Mouse (Mus musculus): ENCODE measurements around the gene Mau2. TPM values are rescaled to one million over a fixed set of nuclear protein-coding genes. Genes with fewer than 3 reads are reported as not detected.
A peak's percentile ranks its signal among the peaks of the same experiment; 100 is the strongest.
"Not testable (repeated sequence)": the region's sequence is repeated elsewhere in the genome, so short reads cannot be mapped to it uniquely, and the experiment has no call there.

Mau2 gene
- polyA plus RNA-seq, 1 experiment from 2014 or later: 58.6 TPM

- WGBS: 89% methylated on average over 2 of the region's 2 CpGs
- H3K36me3 ChIP-seq (replicated peaks): peaks cover 56% of the 10 kb centered on the region
Measured at GRCm38 (mm10) chr8:70071836-70072440, 29.4 kb upstream of the Mau2 start.

GRCm38 (mm10) chr8:70057721-70058120, 15.2 kb upstream of the Mau2 start:
- Histone ChIP-seq H3K36me3 (replicated peaks) (peaks cover 99% of the 10 kb centered on the region), H3K4me3 (no peak overlapping the region), H3K27ac (no peak overlapping the region), H3K4me1 (no peaks in the 10 kb centered on the region), H3K27me3 (ENCODE audit: poor library complexity, severe bottlenecking) (no peaks in the 10 kb centered on the region), H3K9me3 (no peaks in the 10 kb centered on the region)
- no peak for DNase-seq (ENCODE audit: extremely low spot score, low spot score)
- WGBS: 71% methylated on average over 1 of the region's 1 CpGs

More at GRCm38 (mm10) chr8:70071836-70072440, 29.4 kb upstream of the Mau2 start:
- DNase-seq (ENCODE audit: extremely low spot score, low spot score): no peak
- H3K4me1 ChIP-seq: peaks cover 9% of the 10 kb centered on the region
- H3K9me3 ChIP-seq: no peaks in the 10 kb centered on the region
- H3K27ac ChIP-seq: no peak overlapping the region
- peaks cover 13% of the 10 kb centered on the region; the same call in 1 of the 2 replicates for H3K27me3 ChIP-seq (ENCODE audit: poor library complexity, severe bottlenecking)
- H3K4me3 ChIP-seq: peak overlapping the region; percentile 36; the same call in 1 of the 2 replicates

GRCm38 (mm10) chr8:70050434-70050833, 7.9 kb upstream of the Mau2 start:
- H3K36me3 ChIP-seq (replicated peaks): peaks cover 74% of the 10 kb centered on the region

GRCm38 (mm10) chr8:70049662-70050061, 7.1 kb upstream of the Mau2 start:
- Histone ChIP-seq H3K27ac (no peak overlapping the region), H3K4me1 (no peaks in the 10 kb centered on the region), H3K36me3 (replicated peaks) (peaks cover 66% of the 10 kb centered on the region), H3K4me3 (no peak overlapping the region), H3K27me3 (ENCODE audit: poor library complexity, severe bottlenecking) (no peaks in the 10 kb centered on the region), H3K9me3 (no peaks in the 10 kb centered on the region)
- DNase-seq (ENCODE audit: extremely low spot score, low spot score): no peak

More at GRCm38 (mm10) chr8:70050434-70050833, 7.9 kb upstream of the Mau2 start:
- not testable (repeated sequence) for H3K27ac ChIP-seq; H3K4me1 ChIP-seq; DNase-seq (ENCODE audit: extremely low spot score, low spot score); H3K27me3 ChIP-seq (ENCODE audit: poor library complexity, severe bottlenecking); H3K4me3 ChIP-seq; H3K9me3 ChIP-seq
- WGBS: 91% methylated on average over 5 of the region's 5 CpGs

GRCm38 (mm10) chr8:70043996-70044395, 1.5 kb upstream of the Mau2 start:
- DNase-seq (ENCODE audit: extremely low spot score, low spot score): no peak
- H3K27me3 ChIP-seq (ENCODE audit: poor library complexity, severe bottlenecking): no peaks in the 10 kb centered on the region
- peaks cover 19% of the 10 kb centered on the region for H3K36me3 ChIP-seq (replicated peaks)
- peaks cover 37% of the 10 kb centered on the region for H3K4me1 ChIP-seq
- peak overlapping the region; percentile 100 for H3K4me3 ChIP-seq
- no peak overlapping the region for H3K27ac ChIP-seq
- H3K9me3 ChIP-seq: no peaks in the 10 kb centered on the region
- 86% methylated on average over 5 of the region's 5 CpGs for WGBS

- peak overlapping the region; percentile 94 for H3K27ac ChIP-seq
- peaks cover 24% of the 10 kb centered on the region for H3K36me3 ChIP-seq (replicated peaks)
- 2% methylated on average over 47 of the region's 47 CpGs for WGBS
- DNase-seq (ENCODE audit: extremely low spot score, low spot score): no peak
- H3K27me3 ChIP-seq (ENCODE audit: poor library complexity, severe bottlenecking): no peaks in the 10 kb centered on the region
- peaks cover 37% of the 10 kb centered on the region for H3K4me1 ChIP-seq
- no peaks in the 10 kb centered on the region for H3K9me3 ChIP-seq
- H3K4me3 ChIP-seq: peak overlapping the region; percentile 100
Measured at GRCm38 (mm10) chr8:70041885-70042546, 518 bp downstream of the Mau2 start.

GRCm38 (mm10) chr8:70037994-70038393, 4.5 kb downstream of the Mau2 start:
- Histone ChIP-seq H3K27ac (no peak overlapping the region), H3K9me3 (no peaks in the 10 kb centered on the region), H3K4me3 (no peak overlapping the region), H3K36me3 (replicated peaks) (peaks cover 53% of the 10 kb centered on the region), H3K4me1 (peaks cover 24% of the 10 kb centered on the region), H3K27me3 (ENCODE audit: poor library complexity, severe bottlenecking) (no peaks in the 10 kb centered on the region)
- WGBS: 100% methylated on average over 1 of the region's 1 CpGs
- no peak for DNase-seq (ENCODE audit: extremely low spot score, low spot score)

- Histone ChIP-seq H3K4me3 (no peak overlapping the region), H3K36me3 (replicated peaks) (peaks cover 88% of the 10 kb centered on the region), H3K4me1 (no peaks in the 10 kb centered on the region), H3K9me3 (no peaks in the 10 kb centered on the region), H3K27me3 (ENCODE audit: poor library complexity, severe bottlenecking) (no peaks in the 10 kb centered on the region), H3K27ac (no peak overlapping the region)
- WGBS: 97% methylated on average over 1 of the region's 1 CpGs
- no peak for DNase-seq (ENCODE audit: extremely low spot score, low spot score)
Measured at GRCm38 (mm10) chr8:70030255-70030654, 12.3 kb downstream of the Mau2 start.

GRCm38 (mm10) chr8:70026151-70026550, 16.4 kb downstream of the Mau2 start:
- no peak for DNase-seq (ENCODE audit: extremely low spot score, low spot score)
- H3K36me3 ChIP-seq (replicated peaks): peaks cover 100% of the 10 kb centered on the region
- no peaks in the 10 kb centered on the region for H3K9me3 ChIP-seq
- H3K27ac ChIP-seq: no peak overlapping the region
- no peaks in the 10 kb centered on the region for H3K4me1 ChIP-seq
- no peaks in the 10 kb centered on the region for H3K27me3 ChIP-seq (ENCODE audit: poor library complexity, severe bottlenecking)
- WGBS: 89% methylated on average over 2 of the region's 2 CpGs
- no peak overlapping the region for H3K4me3 ChIP-seq

GRCm38 (mm10) chr8:70023596-70023995, 18.9 kb downstream of the Mau2 start:
- no peaks in the 10 kb centered on the region for H3K27me3 ChIP-seq (ENCODE audit: poor library complexity, severe bottlenecking)
- DNase-seq (ENCODE audit: extremely low spot score, low spot score): no peak
- 75% methylated on average over 8 of the region's 8 CpGs for WGBS
- no peak overlapping the region for H3K4me3 ChIP-seq
- H3K36me3 ChIP-seq (replicated peaks): peaks cover 100% of the 10 kb centered on the region
- no peak overlapping the region for H3K27ac ChIP-seq
- no peaks in the 10 kb centered on the region for H3K9me3 ChIP-seq
- H3K4me1 ChIP-seq: no peaks in the 10 kb centered on the region

- 80% methylated on average over 1 of the region's 1 CpGs for WGBS
Measured at GRCm38 (mm10) chr8:70015017-70015416, 27.5 kb downstream of the Mau2 start.

GRCm38 (mm10) chr8:70012763-70013162, 29.8 kb downstream of the Mau2 start:
- H3K9me3 ChIP-seq: no peaks in the 10 kb centered on the region
- peaks cover 21% of the 10 kb centered on the region for H3K36me3 ChIP-seq (replicated peaks)
- no peak for DNase-seq (ENCODE audit: extremely low spot score, low spot score)
- no peak overlapping the region for H3K27ac ChIP-seq
- H3K4me3 ChIP-seq: no peak overlapping the region
- H3K27me3 ChIP-seq (ENCODE audit: poor library complexity, severe bottlenecking): no peaks in the 10 kb centered on the region
- no peaks in the 10 kb centered on the region for H3K4me1 ChIP-seq
- WGBS: 87% methylated on average over 1 of the region's 1 CpGs

More at GRCm38 (mm10) chr8:70015017-70015416, 27.5 kb downstream of the Mau2 start:
- Histone ChIP-seq H3K4me1 (no peaks in the 10 kb centered on the region), H3K27ac (no peak overlapping the region), H3K27me3 (ENCODE audit: poor library complexity, severe bottlenecking) (no peaks in the 10 kb centered on the region), H3K36me3 (replicated peaks) (peaks cover 43% of the 10 kb centered on the region), H3K4me3 (no peak overlapping the region), H3K9me3 (no peaks in the 10 kb centered on the region)
- no peak for DNase-seq (ENCODE audit: extremely low spot score, low spot score)

- Histone ChIP-seq H3K36me3 (replicated peaks) (peaks cover 17% of the 10 kb centered on the region), H3K4me3 (no peak overlapping the region), H3K9me3 (no peaks in the 10 kb centered on the region), H3K4me1 (no peaks in the 10 kb centered on the region), H3K27ac (no peak overlapping the region), H3K27me3 (ENCODE audit: poor library complexity, severe bottlenecking) (no peaks in the 10 kb centered on the region)
- WGBS: 83% methylated on average over 3 of the region's 3 CpGs
- DNase-seq (ENCODE audit: extremely low spot score, low spot score): no peak
Measured at GRCm38 (mm10) chr8:70012350-70012749, 30.2 kb downstream of the Mau2 start.

Measured in forebrain, embryonic 10.5 days (tissue).